Mouse (Mus musculus): ENCODE results near the gene Pwwp2b. TPM values are rescaled to one million over a fixed set of nuclear protein-coding genes. Genes with fewer than 3 reads are reported as not detected.

Gene Pwwp2b
- polyA plus RNA-seq, 1 experiment from 2014 or later: 3.7 TPM

DNA sequence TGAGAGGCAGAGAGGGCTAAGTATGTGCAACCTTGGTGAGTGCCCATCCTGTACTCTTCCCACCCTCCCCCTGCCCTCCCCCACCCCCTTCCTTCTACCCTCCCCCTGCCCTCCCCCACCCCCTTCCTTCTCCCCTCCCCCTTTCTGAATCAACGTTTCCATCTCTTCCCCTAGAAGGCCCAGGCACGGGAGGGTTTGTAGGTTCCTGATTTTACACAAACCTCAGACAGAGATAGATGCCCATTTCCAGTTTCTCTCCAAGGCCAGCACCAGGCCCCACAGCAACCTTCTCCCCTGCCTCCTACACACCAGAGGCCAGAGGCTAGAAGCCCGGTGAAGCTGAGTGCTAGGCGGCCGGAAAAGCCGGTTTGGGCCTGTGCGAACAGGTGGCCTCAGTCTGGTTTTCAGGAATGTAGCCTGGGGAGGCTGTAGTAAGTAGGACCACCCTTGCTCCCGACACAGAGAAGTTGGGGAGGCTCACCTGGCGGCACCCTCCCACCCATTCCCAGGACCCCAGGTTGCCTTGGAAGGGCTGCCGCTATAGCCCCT, 48.3 kb downstream of the Pwwp2b start:
- Histone ChIP-seq H3K27ac (no peak overlapping the region), H3K9me3 (no peaks in the 10 kb centered on the region), H3K27me3 (ENCODE audit: poor library complexity, severe bottlenecking) (peaks cover 21% of the 10 kb centered on the region), H3K4me3 (no peak overlapping the region), H3K4me1 (peaks cover 27% of the 10 kb centered on the region), H3K36me3 (replicated peaks) (no peaks in the 10 kb centered on the region)
- no peak for DNase-seq (ENCODE audit: extremely low spot score, low spot score)
- WGBS: 71% methylated on average over 10 of the region's 10 CpGs

DNA sequence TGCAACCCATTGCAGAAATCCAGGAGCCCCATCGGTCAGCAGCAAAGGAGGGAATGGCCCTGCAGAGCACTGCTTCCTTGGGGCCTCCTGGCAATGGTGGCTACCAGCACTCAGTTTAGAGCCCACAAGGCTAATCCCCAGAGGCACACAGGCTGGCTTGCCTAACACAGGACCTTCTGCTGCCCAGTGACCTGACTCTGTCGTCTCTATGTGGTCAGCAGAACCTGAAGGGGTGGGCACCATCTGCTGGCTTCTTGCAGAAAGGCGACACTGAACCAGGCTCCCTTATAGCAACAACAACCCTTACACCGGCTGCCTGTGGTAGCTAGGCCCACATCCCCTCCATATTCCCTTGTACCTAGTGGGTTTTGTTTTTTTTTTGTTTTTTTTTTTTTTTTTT, 50.2 kb downstream of the Pwwp2b start:
- WGBS: 41% methylated on average over 4 of the region's 4 CpGs
- Histone ChIP-seq H3K4me1 (peaks cover 27% of the 10 kb centered on the region), H3K4me3 (no peak overlapping the region), H3K27ac (no peak overlapping the region), H3K36me3 (replicated peaks) (no peaks in the 10 kb centered on the region), H3K27me3 (ENCODE audit: poor library complexity, severe bottlenecking) (peaks cover 31% of the 10 kb centered on the region), H3K9me3 (no peaks in the 10 kb centered on the region)
- DNase-seq (ENCODE audit: extremely low spot score, low spot score): no peak

DNA sequence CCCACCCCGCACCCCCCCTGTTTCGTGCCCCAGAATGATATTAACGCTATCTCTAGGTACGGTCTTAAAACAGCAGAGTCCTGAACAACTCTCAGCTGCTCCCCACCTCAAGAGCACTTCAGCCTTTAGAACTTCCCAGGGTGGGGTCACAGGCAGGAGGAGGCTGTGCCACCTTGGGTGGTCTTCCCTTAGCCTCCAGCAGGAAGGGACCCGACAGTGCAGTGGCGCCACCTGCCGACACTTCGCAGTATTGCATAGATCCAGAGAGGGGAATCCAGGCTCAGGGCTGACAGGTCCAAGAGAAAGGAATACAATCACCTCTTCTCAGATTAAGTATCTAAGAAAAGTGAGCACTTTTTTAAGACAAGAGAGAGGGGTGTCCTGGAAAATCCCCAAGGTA, 51.1 kb downstream of the Pwwp2b start:
- H3K27me3 ChIP-seq (ENCODE audit: poor library complexity, severe bottlenecking): peaks cover 35% of the 10 kb centered on the region
- no peak overlapping the region for H3K4me3 ChIP-seq
- peaks cover 27% of the 10 kb centered on the region for H3K4me1 ChIP-seq
- peak; percentile 87 for DNase-seq (ENCODE audit: extremely low spot score, low spot score)
- no peak overlapping the region for H3K27ac ChIP-seq
- 22% methylated on average over 8 of the region's 8 CpGs for WGBS
- no peaks in the 10 kb centered on the region for H3K36me3 ChIP-seq (replicated peaks)
- H3K9me3 ChIP-seq: no peaks in the 10 kb centered on the region

DNA sequence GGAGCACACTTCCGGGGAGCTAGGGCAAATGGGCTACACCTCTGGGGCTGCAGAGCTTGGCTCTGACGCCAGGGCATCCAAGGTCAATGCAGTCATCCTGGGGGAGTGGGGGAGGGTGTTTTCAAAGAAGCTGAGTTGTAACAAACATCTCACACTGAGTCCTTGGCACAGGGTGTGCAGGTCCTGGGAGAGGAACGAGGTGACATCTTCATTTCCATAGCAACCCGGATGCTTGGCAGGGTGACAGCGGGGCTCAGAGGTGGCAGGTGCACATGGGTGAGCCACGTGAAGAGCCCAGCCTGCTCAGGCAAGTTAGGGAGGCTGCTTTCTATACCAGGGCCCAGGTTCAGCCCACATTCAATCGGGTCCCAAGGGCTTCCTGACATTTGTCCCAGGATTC, 52.1 kb downstream of the Pwwp2b start:
- H3K27ac ChIP-seq: no peak overlapping the region
- WGBS: 62% methylated on average over 7 of the region's 7 CpGs
- no peak for DNase-seq (ENCODE audit: extremely low spot score, low spot score)

DNA sequence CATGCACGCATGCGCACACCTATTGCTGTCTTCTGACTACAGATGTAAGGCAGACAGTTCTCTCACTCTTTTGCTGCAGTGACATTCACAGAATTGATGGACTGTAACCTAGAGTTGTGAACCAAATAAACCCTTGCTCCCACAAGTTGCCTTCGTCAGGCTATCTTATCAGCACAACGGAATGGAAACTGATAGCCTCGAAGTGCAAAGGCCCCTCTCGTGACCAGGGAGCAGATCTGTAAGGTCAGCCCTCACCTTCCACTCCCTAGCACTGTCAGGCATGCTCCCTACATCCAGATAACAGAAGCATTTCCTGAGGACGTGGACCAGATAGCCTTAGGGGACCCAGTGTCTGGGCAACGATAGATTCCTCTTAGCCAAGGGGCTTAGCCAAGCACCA, 53.2 kb downstream of the Pwwp2b start:
- DNase-seq (ENCODE audit: extremely low spot score, low spot score): no peak
- Histone ChIP-seq H3K4me1 (peaks cover 12% of the 10 kb centered on the region), H3K36me3 (replicated peaks) (no peaks in the 10 kb centered on the region), H3K27ac (no peak overlapping the region), H3K9me3 (no peaks in the 10 kb centered on the region), H3K4me3 (no peak overlapping the region), H3K27me3 (ENCODE audit: poor library complexity, severe bottlenecking) (peaks cover 54% of the 10 kb centered on the region)
- WGBS: 77% methylated on average over 8 of the region's 8 CpGs

More for the DNA sequence above, 52.1 kb downstream of the Pwwp2b start:
- Histone ChIP-seq H3K9me3 (no peaks in the 10 kb centered on the region), H3K36me3 (replicated peaks) (no peaks in the 10 kb centered on the region), H3K27me3 (ENCODE audit: poor library complexity, severe bottlenecking) (peaks cover 45% of the 10 kb centered on the region), H3K4me1 (peaks cover 22% of the 10 kb centered on the region), H3K4me3 (no peak overlapping the region)

DNA sequence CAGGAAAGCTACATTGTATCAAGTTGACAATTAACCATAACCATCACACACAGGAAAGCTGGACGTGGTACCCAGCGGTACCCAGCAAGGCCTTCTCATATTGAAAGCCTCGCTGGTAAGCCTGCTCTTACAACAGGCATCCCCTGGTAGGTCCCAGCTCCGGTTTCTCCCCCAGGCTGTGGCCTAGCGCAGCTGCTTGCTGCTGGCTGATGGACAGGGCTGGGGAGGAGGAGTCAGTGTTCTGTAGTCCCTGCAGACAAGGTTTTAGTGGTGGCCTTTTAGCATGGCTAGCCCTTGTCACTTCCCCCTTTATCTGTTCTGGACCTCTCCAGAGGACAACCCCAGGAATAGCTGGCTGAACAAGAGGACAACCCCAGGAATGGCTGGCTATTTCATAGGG, 54.0 kb downstream of the Pwwp2b start:
- H3K9me3 ChIP-seq: no peaks in the 10 kb centered on the region
- peaks cover 12% of the 10 kb centered on the region for H3K4me1 ChIP-seq
- no peak overlapping the region for H3K4me3 ChIP-seq
- 52% methylated on average over 5 of the region's 5 CpGs for WGBS
- no peaks in the 10 kb centered on the region for H3K36me3 ChIP-seq (replicated peaks)
- no peak for DNase-seq (ENCODE audit: extremely low spot score, low spot score)
- peaks cover 54% of the 10 kb centered on the region for H3K27me3 ChIP-seq (ENCODE audit: poor library complexity, severe bottlenecking)
- no peak overlapping the region for H3K27ac ChIP-seq

DNA sequence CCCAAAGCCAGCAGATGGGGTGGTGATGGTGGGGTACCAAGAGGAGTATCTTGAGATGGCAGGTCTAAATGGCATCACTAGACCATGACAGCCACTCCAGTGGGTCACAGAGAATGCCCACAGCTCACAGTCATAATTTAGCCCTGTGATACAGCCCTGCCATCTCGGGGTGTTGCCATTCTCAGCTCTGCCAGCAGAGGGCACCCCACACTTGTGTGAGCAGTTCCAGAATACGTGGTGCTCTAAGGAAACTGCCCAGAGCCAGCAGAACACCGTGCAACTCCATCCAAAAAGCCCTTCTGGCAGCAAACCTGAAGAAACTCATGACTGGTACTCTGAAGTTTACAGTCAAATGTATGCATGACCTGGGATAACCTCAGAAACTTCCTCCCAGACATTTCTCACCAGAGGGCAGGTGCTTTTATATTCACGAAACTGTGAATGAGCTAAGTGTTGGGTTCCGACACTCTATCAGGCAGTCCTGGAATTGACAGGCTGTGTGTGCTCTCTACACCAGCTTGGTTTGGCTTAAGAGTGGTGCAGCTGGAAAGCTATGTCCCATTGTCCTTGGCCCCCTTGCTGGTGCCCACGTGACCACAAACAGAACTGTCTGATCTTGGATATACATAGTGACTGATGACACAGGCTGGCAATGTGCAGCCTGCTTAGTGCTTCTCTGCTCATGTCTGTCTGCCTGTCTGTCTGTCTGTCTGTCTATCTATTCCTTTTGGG, 55.2 kb downstream of the Pwwp2b start:
- 44% methylated on average over 6 of the region's 6 CpGs for WGBS

DNA sequence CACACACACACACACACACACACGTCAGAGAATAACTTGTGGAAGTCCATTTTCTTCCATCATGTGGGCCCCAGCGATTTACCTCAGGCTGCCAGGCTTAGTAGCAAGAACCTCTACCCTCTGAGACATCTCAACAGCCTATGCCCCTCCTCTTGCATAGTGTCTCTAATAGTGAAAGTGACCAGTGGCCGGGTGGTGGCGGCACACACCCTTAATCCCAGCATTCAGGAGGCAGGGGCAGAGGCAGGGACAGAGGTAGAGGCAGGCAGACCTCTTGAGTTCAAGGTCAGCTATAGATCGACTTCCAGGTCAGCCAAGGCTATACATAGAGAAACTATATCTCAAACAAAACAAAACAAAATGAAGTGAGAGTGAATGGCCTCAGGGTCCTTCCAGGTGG, 56.0 kb downstream of the Pwwp2b start:
- Histone ChIP-seq H3K9me3 (no peaks in the 10 kb centered on the region), H3K4me3 (no peak overlapping the region), H3K27me3 (ENCODE audit: poor library complexity, severe bottlenecking) (peaks cover 57% of the 10 kb centered on the region), H3K4me1 (peaks cover 2% of the 10 kb centered on the region), H3K36me3 (replicated peaks) (no peaks in the 10 kb centered on the region), H3K27ac (no peak overlapping the region)
- no peak for DNase-seq (ENCODE audit: extremely low spot score, low spot score)
- 53% methylated on average over 5 of the region's 5 CpGs for whole genome bisulfite sequencing

More for the DNA sequence above, 55.2 kb downstream of the Pwwp2b start:
- peaks cover 8% of the 10 kb centered on the region for H3K4me1 ChIP-seq
- H3K36me3 ChIP-seq (replicated peaks): no peaks in the 10 kb centered on the region
- DNase-seq (ENCODE audit: extremely low spot score, low spot score): peak; percentile 83
- H3K27me3 ChIP-seq (ENCODE audit: poor library complexity, severe bottlenecking): peaks cover 49% of the 10 kb centered on the region
- no peaks in the 10 kb centered on the region for H3K9me3 ChIP-seq
- H3K4me3 ChIP-seq: no peak overlapping the region
- H3K27ac ChIP-seq: no peak overlapping the region

DNA sequence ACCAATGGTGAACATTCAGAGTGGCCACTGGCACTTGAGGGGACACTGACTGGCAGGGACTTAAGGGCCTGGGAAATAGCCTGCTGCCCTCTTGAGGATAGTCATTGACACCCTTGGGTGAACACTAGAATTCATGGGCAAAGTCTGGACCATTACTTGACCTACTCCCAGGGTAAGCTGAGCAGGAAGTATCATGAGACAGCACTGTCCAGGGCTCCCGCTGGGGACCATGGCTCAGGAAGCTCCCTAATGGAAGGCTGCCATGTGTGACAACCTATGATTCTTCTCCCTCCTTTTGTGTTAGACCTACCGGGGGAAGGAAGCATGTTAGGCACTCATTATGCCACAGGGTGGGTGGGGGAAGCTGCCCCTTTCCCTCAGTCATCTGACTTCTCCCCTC, 58.8 kb downstream of the Pwwp2b start:
- Histone ChIP-seq H3K36me3 (replicated peaks) (no peaks in the 10 kb centered on the region), H3K27me3 (ENCODE audit: poor library complexity, severe bottlenecking) (peaks cover 49% of the 10 kb centered on the region), H3K9me3 (no peaks in the 10 kb centered on the region), H3K4me3 (no peak overlapping the region), H3K4me1 (peaks cover 13% of the 10 kb centered on the region), H3K27ac (no peak overlapping the region)
- 84% methylated on average over 2 of the region's 2 CpGs for WGBS
- DNase-seq (ENCODE audit: extremely low spot score, low spot score): no peak

DNA sequence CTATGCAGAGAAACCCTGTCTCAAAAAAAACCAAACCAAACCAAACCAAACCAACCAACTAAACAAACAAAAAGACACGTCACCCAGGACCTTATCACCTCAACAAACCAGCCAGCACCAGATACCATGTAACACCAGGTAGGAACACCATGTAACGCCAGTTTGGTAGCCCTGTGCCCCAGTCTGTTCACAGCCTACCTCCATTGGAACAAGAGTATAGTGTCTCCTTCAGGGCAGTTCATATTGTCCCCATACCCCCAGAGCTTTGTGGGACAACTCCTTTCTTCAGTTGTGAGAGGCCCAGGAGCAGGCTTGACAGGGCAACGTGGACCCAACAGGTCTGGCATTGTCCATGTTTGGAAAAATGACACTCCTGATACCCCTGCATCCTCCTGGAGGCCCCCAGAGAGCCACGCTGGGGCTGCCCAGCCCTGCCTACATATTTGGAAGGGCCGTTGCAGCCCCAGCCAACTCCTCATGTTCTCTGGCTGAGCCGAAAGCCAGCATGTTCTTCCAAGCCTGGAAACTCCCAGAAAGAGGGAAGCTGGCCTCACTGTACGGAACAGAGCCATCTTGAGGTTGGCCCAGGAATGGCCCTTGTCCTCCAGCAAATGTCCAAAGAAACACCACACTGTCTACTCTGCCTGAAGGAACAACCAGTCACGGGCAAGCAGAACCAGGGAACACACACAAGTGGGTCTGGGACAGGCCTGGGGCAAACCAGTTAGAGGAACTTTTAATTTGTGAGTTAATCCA, 60.0 kb downstream of the Pwwp2b start:
- no peaks in the 10 kb centered on the region for H3K36me3 ChIP-seq (replicated peaks)
- no peak for DNase-seq (ENCODE audit: extremely low spot score, low spot score)
- H3K4me1 ChIP-seq: peaks cover 21% of the 10 kb centered on the region
- 0 out of 2 replicates have a peak overlapping the region, but pooled peaks have one; percentile 35 for H3K27ac ChIP-seq
- 79% methylated on average over 8 of the region's 8 CpGs for WGBS
- peaks cover 54% of the 10 kb centered on the region for H3K27me3 ChIP-seq (ENCODE audit: poor library complexity, severe bottlenecking)
- no peaks in the 10 kb centered on the region for H3K9me3 ChIP-seq
- H3K4me3 ChIP-seq: no peak overlapping the region

DNA sequence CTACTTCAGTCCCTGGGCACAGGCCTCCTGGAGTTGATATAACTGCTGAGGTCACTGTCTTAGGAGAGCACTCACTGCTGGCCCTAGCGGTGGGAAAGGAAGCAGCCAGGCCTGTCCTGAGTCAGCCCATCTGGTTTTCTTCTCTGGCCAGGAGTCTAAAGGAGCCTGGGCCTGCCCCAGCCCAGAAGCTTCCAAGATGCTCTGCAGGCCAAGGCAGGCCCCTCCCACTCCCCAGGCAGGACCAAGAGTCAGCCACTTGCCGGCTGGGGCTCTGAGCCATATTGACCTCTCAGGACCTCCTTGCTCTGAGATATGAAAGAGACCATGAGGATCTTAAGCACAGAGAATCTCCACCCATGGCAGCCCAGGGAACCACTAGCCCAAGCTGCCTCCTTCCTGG, 60.8 kb downstream of the Pwwp2b start:
- peaks cover 60% of the 10 kb centered on the region for H3K27me3 ChIP-seq (ENCODE audit: poor library complexity, severe bottlenecking)
- no peak for DNase-seq (ENCODE audit: extremely low spot score, low spot score)
- H3K36me3 ChIP-seq (replicated peaks): no peaks in the 10 kb centered on the region
- 44% methylated on average over 2 of the region's 2 CpGs for WGBS
- H3K4me1 ChIP-seq: peaks cover 21% of the 10 kb centered on the region
- no peak overlapping the region for H3K4me3 ChIP-seq
- H3K27ac ChIP-seq: 0 out of 2 replicates have a peak overlapping the region, but pooled peaks have one; percentile 35
- H3K9me3 ChIP-seq: no peaks in the 10 kb centered on the region

DNA sequence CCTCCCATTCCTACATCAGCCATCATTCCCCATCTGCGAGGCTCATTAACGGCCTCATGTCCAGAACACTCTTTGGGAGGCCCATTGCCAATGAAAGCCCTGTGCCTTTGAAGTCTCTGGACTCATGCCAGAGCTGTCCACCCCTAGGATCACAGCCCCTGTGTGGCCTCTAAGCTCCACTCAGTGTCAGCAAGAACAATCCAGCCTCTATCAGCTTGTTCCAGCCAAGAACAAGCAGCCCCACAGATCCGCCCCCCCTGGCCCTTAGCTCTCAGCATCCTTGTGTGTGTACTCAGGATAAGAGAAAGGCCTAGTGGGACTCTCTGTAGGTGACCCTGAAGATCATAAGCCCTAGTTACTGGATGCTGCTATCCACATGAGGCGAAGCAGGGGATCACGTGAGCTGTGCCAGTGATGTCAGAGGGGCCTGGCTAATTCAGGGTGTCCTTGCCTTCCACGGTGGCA, 62.2 kb downstream of the Pwwp2b start:
- Histone ChIP-seq H3K27me3 (ENCODE audit: poor library complexity, severe bottlenecking) (peaks cover 48% of the 10 kb centered on the region), H3K27ac (peak overlapping the region; percentile 35; the same call in 1 of the 2 replicates), H3K36me3 (replicated peaks) (no peaks in the 10 kb centered on the region), H3K4me1 (peaks cover 22% of the 10 kb centered on the region), H3K4me3 (no peak overlapping the region), H3K9me3 (no peaks in the 10 kb centered on the region)
- WGBS: 71% methylated on average over 6 of the region's 6 CpGs
- DNase-seq (ENCODE audit: extremely low spot score, low spot score): peak; percentile 23

DNA sequence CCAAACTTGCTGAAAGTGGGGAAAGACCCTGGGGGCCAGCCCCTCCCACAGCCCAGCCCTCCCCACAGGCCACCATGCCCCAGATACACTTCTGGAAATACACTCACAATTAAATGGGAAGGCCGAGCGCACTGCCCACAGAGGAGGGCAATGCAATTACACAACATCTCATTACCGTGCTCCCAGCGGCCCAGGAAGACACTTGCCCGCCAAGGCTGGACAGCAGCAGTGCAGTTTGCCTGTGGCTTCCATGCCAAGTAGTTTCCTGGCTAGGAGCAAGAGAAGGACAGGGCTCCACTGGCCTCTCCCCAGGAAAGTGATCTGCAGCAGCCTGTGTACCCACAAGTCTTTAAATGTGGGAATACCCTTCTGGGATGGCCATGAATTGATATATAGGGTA, 64.4 kb downstream of the Pwwp2b start:
- H3K4me3 ChIP-seq: no peak overlapping the region
- no peak for DNase-seq (ENCODE audit: extremely low spot score, low spot score)
- peaks cover 41% of the 10 kb centered on the region for H3K4me1 ChIP-seq
- H3K27ac ChIP-seq: no peak overlapping the region
- 77% methylated on average over 5 of the region's 5 CpGs for WGBS
- no peaks in the 10 kb centered on the region for H3K9me3 ChIP-seq
- H3K36me3 ChIP-seq (replicated peaks): no peaks in the 10 kb centered on the region
- H3K27me3 ChIP-seq (ENCODE audit: poor library complexity, severe bottlenecking): peaks cover 41% of the 10 kb centered on the region

Data from forebrain, embryonic 10.5 days (tissue).